Mouse (Mus musculus) spleen, embryonic (tissue): ENCODE measurements at regions not wholly inside any gene's neighbourhood (a gene's known extent, or its start where the extent isn't known, plus 50 kb on each side); places are given as distances from the start of the nearest gene placed in this dataset.
"Not testable (repeated sequence)": the region's sequence is repeated elsewhere in the genome, so short reads cannot be mapped to it uniquely, and the experiment has no call there.

Experiments used
- CTCF ChIA-PET: fragments of 350-600 bp; sonication (Branson Sonifier 250); formaldehyde crosslinking; loops from one replicate; lab custom pipeline; 2022; lab: Charles Lee

- CTCF ChIA-PET = no interaction called here
Measured at GRCm38 (mm10) chr13:4858341-4858740, 249.4 kb upstream of the Akr1e1 start.

DNA sequence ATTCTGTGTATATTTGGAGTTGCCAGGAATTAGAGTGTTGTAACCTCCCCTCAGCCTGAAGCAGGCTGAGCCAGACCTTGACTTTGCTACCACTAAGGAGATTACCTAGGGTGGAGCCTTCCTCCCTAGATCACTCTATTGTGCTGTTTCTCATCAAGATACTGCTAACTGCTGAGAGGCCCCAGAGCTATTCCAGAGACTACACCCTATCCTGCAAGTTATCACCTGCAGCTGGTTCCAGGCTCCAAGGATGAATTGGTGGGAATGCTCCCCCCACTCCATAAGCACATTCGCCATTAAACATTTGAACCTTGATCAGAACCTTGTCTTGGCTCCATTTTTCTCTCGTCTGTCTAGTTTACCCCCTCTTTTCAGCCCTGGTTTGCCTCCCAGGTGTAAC is 230.5 kb upstream of the Akr1e1 start:
- CTCF ChIA-PET = not testable (repeated sequence)

- CTCF ChIA-PET = no interaction called here
Measured at GRCm38 (mm10) chr13:4826756-4827155, 217.8 kb upstream of the Akr1e1 start.

DNA sequence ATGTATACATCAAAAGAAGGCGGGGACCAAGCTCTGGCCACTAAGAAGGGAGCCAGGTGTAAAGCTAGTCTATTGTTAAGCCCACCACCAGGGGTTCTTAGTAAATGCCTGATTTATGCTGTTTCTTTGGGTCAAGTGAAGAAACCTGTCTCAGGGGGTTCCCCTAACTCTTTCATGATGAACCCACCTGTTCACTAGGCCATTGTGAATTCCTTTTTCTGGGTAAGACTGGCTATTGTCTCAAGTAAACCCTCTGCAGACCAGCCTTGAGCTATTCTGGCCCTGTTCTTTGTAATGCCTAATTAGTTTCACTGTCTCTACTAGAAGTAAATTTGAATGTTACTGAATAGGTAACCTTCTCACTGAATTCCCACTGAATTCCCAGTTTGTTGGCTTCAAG is 216.8 kb upstream of the Akr1e1 start:
- CTCF ChIA-PET = not testable (repeated sequence)

GRCm38 (mm10) chr13:4806876-4807275 is 197.9 kb upstream of the Akr1e1 start:
- CTCF ChIA-PET = no interaction called here

- CTCF ChIA-PET = no interaction called here
Measured at GRCm38 (mm10) chr13:4800666-4801065, 191.7 kb upstream of the Akr1e1 start.

DNA sequence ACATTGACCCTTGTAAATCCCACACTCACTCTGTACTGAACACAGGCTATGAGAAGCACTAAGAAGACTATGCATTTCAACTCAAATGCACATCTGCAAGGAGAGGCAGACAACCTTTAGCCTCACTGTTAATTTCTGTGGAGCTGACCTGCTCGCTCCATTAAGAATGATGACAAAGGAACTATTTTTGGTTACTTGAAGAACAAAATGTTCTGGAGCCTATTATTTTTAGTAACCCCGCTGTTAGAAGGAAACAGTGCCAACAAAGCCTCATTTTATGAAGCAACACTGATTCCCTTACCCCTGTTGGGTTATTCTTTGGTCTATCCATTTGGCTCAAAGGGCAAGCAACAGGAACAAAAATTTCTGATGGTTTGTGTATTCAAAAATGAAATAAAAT is 182.2 kb upstream of the Akr1e1 start:
- CTCF ChIA-PET = no interaction called here

DNA sequence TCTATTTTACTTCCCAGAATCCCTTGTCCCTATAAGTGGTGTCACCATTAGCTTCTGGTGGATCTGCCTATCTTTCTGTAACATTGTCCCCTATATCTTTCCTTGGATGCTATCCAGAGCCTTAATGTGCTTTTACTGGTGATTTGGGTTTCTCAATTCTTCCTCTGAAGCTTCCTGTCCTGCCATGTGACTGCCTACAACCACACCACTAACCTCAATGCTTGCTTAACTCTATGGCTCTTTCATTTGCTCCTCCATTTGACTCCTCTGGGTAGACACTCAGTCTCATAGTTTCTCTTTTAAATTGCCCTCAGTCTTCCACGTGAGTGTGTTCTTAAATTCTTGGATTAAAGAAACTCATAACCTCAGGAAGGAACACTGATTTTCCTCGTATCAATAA is 181.4 kb upstream of the Akr1e1 start:
- CTCF ChIA-PET = no interaction called here

GRCm38 (mm10) chr13:4783290-4783689 is 174.3 kb upstream of the Akr1e1 start:
- CTCF ChIA-PET = no interaction called here

DNA sequence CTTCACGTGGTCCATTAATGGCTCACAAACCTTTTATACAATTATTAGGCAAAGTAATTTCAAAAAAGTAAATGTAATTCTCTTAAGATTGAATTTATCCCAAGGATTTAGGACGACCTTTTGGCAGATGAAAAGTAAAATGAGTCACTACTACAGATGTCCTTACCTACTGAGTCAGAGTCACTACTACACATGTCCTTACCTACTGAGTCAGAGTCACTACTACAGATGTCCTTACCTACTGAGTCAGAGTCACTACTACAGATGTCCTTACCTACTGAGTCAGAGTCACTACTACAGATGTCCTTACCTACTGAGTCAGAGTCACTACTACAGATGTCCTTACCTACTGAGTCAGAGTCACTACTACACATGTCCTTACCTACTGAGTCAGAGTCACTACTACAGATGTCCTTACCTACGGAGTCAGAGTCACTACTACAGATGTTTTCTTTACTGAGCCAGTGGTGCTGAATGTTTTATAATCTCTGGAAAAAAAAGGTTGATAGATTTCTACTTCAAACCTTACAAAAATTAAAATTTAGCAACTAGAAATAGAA is 169.4 kb upstream of the Akr1e1 start:
- CTCF ChIA-PET = not testable (repeated sequence)

DNA sequence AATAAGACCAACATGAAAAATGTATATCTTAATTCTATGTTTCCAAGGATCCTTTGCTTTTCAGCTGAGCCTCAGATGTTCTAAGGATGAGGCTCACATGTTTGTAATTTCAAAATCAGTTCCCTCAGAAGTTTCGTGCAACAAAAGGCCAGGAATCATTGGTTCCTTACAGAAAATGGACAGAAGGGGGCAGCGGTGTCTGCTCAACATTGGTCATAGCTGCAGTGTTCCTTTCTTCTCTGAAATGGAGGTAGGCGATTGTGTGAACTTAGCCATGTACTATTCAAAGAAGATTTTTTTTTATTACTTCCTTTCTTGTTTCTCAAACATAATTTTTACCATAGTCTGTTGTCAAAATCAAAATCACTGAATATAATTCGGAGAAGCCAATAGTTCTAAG is 167.9 kb upstream of the Akr1e1 start:
- CTCF ChIA-PET = no interaction called here

GRCm38 (mm10) chr13:4772324-4772723 is 163.3 kb upstream of the Akr1e1 start:
- CTCF ChIA-PET = interaction anchor here (0.6 kb wide), 1 partner anchor 781 kb away, joined by 3 read pairs; no protein-coding TSS in a partner anchor

- CTCF ChIA-PET = interaction anchor here (0.6 kb wide), 1 partner anchor 782 kb away, joined by 3 read pairs; no protein-coding TSS in a partner anchor
Measured at GRCm38 (mm10) chr13:4771120-4772075, 162.4 kb upstream of the Akr1e1 start.

DNA sequence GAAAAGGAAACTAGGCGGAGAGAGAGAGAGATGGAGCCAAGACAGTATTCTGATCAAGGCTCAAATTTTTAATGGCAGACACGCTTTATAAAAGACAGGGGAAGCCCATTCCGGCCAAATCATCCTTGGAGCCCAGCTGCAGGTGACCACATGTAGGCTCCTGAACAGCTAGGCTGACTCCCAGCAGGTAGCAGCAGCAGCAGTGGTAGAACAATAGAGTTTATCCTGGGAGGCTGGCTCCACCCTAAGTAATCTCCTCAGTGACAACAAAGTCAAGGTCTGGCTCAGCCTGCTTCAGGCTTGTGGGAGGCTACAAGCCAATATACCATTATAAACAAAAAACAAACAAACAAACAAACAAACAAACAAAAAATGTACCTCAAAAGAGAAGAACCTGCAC is 151.0 kb upstream of the Akr1e1 start:
- CTCF ChIA-PET = no interaction called here

- CTCF ChIA-PET = no interaction called here
Measured at GRCm38 (mm10) chr13:4756529-4756928, 147.6 kb upstream of the Akr1e1 start.

DNA sequence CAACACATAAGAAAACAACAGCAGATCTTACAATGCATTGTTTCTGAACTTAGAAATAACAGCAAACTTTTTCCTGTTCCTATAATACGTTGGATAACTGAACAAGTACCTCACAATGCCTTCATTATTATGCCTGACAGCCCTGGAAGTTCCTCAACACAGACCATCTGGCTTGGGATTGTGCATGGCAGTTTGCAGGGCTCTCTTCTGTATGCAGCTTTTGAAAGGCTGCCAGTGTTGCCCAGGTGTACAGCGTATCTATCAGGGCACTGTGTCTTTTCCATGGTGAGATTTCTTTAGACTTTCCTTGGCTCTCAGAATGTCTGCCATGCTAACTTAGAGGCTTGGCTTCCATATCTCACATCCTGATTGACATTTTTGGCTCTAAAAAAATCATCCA is 134.0 kb upstream of the Akr1e1 start:
- CTCF ChIA-PET = no interaction called here

DNA sequence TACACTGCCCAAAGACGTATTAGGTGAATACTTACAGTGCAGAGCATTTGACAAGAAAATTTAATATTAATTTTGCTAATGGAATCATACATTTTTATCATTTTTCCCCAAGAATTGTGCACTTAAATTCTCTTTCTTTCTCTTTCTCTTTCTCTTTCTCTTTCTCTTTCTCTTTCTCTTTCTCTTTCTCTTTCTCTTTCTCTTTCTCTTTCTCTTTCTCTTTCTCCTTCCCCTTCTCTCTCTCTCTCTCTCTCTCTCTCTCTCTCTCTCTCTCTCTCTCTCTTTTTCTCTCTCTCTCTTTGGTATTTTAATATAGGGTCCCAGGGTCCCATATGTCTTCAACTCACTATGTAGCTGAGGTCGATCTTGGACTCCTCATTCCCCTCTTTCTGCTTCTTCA is 107.3 kb upstream of the Akr1e1 start:
- CTCF ChIA-PET = not testable (repeated sequence)

- CTCF ChIA-PET = no interaction called here
Measured at GRCm38 (mm10) chr13:4714724-4715123, 105.8 kb upstream of the Akr1e1 start.

- CTCF ChIA-PET = no interaction called here
Measured at GRCm38 (mm10) chr13:4712698-4713097, 103.7 kb upstream of the Akr1e1 start.

DNA sequence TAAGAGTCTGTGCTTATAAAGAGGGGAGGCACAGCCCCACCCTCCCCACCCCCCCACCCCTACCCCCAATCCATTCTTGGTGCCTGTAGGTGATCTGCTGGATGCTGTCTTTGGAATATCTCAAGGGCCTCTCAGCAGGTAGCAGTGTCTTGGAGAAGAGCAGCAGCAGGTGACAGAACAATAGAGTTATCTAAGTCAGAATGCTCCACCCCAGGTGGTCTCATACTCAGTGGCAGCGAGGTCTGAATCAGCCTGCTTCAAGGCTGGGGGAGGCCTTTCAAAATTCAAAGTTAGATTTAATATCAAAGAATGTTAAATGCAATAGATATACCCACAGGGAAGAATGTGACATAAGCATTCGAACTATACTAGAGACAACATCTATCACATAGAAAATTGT is 90.6 kb upstream of the Akr1e1 start:
- CTCF ChIA-PET = not testable (repeated sequence)

GRCm38 (mm10) chr13:4666375-4667140 is 57.6 kb upstream of the Akr1e1 start:
- CTCF ChIA-PET = no interaction called here

DNA sequence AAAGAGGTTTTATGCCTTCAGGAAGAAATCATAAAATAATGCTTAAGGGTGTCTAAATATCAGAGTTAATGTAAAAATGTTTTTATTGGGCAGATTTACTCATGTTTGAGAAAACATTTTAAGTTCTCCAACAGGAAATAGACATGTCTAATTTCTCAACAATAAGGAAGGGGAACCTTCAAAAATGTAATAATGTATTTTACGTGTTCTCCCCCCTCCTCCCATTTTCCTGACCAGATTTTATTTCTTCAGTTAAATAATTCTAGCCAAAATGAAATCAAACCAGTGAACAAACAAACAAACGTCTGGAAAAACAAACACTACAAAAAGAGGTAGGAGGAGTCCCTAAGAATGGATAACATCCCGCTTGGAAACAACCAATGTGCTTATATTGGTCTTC is 54.4 kb upstream of the Akr1e1 start:
- CTCF ChIA-PET = no interaction called here
